Comparison of ENCODE assay signal across 8 mouse cellular contexts in the genomic region with DNA sequence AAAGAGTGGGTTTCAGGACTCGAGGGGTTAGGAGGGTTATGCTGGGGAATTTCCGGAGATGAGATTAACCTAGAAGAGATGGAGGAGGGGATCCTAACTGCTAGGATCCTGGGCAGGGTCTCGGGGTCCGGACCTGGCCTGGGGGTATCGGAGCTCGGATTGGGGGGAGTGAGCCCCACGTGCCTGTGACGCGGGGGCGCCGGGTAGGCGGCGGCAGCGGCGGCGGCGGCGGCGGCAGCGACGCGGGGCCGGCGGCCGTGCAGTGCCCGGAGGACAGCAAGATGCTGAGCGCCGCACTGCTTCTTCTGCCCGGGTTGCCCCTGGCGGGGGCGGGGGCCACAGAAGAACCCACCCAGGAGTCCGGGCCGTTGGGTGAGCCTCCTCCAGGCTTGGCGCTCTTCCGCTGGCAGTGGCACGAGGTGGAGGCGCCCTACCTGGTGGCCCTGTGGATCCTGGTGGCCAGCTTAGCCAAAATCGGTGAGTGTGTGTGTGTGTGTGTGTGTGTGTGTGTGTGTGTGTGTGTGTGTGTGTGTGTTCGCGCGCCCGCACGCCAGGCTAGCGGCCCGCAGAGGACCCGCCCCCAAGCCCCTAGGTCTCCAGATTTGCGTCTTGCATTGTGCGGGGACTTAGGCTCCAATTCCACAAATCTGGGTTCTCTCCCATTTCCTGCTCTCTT. TPM values are rescaled to one million over a fixed set of nuclear protein-coding genes. Genes with fewer than 3 reads are reported as not detected.
A peak's percentile ranks its signal among the peaks of the same experiment; 100 is the strongest.
DNase-seq lines count a peak whose midpoint lies in the region; ATAC-seq lines count a peak whose summit lies in the region.

No protein-coding gene starts in this region.

- peak overlapping the region; percentile 68 for H3K4me2 ChIP-seq in forebrain, embryonic 12.5 days

- DNase-seq in adrenal gland, adult 2 months = peak; percentile 45
- no peak for DNase-seq in adrenal gland, postnatal 4 days (ENCODE audit: low spot score in 2 of 2)
- peak; percentile 40 for DNase-seq in right cerebral cortex, adult 18-20 months
- no peak for DNase-seq in right cerebral cortex, postnatal 36 days (ENCODE audit: low spot score in 2 of 2)
- peak; percentile 75 for DNase-seq in limb, embryonic 10.5 days (ENCODE audit: low spot score)
- DNase-seq in retina, adult 2 months (ENCODE audit: low read depth, low spot score) = peak; percentile 34
- no peak for DNase-seq in urinary bladder, postnatal 14 days (ENCODE audit: low spot score)

- H3K27ac ChIP-seq in forebrain, embryonic 12.5 days = peak overlapping the region; percentile 77
- peak overlapping the region; percentile 88 for H3K27ac ChIP-seq in limb, embryonic 10.5 days

- peaks cover 38% of the 10 kb centered on the region for H3K4me1 ChIP-seq in forebrain, embryonic 12.5 days
- H3K4me1 ChIP-seq in limb, embryonic 10.5 days = peaks cover 54% of the 10 kb centered on the region

- H3K9ac ChIP-seq in forebrain, embryonic 12.5 days = peak overlapping the region; percentile 60

- H3K36me3 ChIP-seq in forebrain, embryonic 12.5 days (replicated peaks) = no peaks in the 10 kb centered on the region
- peaks cover 7% of the 10 kb centered on the region for H3K36me3 ChIP-seq in limb, embryonic 10.5 days

- peaks cover 7% of the 10 kb centered on the region for H3K27me3 ChIP-seq in forebrain, embryonic 12.5 days
- 0 out of 2 replicates have a peak, but pooled peaks cover 6% of the 10 kb centered on the region for H3K27me3 ChIP-seq in limb, embryonic 10.5 days (ENCODE audit: low read depth, poor library complexity, severe bottlenecking)

- WGBS in forebrain, embryonic 12.5 days = under 1% methylated on average over 47 of the region's 48 CpGs
- WGBS in limb, embryonic 10.5 days = under 1% methylated on average over 48 of the region's 48 CpGs

- ATAC-seq in forebrain, embryonic 12.5 days (ENCODE audit: low FRiP score) = peak; percentile 33

- peak overlapping the region; percentile 58 for H3K4me3 ChIP-seq in forebrain, embryonic 12.5 days (replicated peaks)
- peak overlapping the region; percentile 74 for H3K4me3 ChIP-seq in limb, embryonic 10.5 days

- H3K9me3 ChIP-seq in forebrain, embryonic 12.5 days = no peaks in the 10 kb centered on the region
- no peaks in the 10 kb centered on the region for H3K9me3 ChIP-seq in limb, embryonic 10.5 days (replicated peaks)

RNA-seq across cellular contexts. Expression of gene Slc9a5, which starts 0.6 kb away (rescaled TPM):
- under 1 TPM; 0.55 to 0.86 TPM for total RNA-seq in adrenal gland, adult 2 months (2021)
- polyA plus RNA-seq in adrenal gland, adult 2 months (2012; rRNA removed) = 3.3 and 4.1 TPM in 2 replicates
- 1 to 10 TPM; 5.5 to 5.8 TPM for total RNA-seq in adrenal gland, postnatal 4 days (2021)
- polyA plus RNA-seq in forebrain, embryonic 12.5 days (2016; fragmentation: Nextera tagmentation; extraction: Ambion mirVana) = 5.6 and 6.4 TPM in 2 replicates
- 4.5 and 6.3 TPM in 2 replicates for polyA plus RNA-seq in limb, embryonic 10.5 days (2016; fragmentation: Nextera tagmentation; extraction: Ambion mirVana)

RNA-seq across cellular contexts. Expression of gene Fhod1, which starts 1.5 kb away (rescaled TPM):
- 10 to 100 TPM in 1 of 2 experiments, 1 to 10 TPM in 1; 7.6 to 16.5 TPM for total RNA-seq in adrenal gland, adult 2 months (2021)
- polyA plus RNA-seq in adrenal gland, adult 2 months (2012; rRNA removed) = 16.3 and 21.1 TPM in 2 replicates
- 10 to 100 TPM; 17.9 to 18.8 TPM for total RNA-seq in adrenal gland, postnatal 4 days (2021)
- polyA plus RNA-seq in forebrain, embryonic 12.5 days (2016; fragmentation: Nextera tagmentation; extraction: Ambion mirVana) = 1.4 and 1.6 TPM in 2 replicates
- polyA plus RNA-seq in limb, embryonic 10.5 days (2016; fragmentation: Nextera tagmentation; extraction: Ambion mirVana) = 2.2 TPM in 2 replicates

RNA-seq across cellular contexts. Expression of gene Tmem208, which starts 23.1 kb away (rescaled TPM):
- total RNA-seq in adrenal gland, adult 2 months (2021) = 10 to 100 TPM; 53.7 to 71.4 TPM
- 82.8 and 84.1 TPM in 2 replicates for polyA plus RNA-seq in adrenal gland, adult 2 months (2012; rRNA removed)
- 10 to 100 TPM; 48.5 to 49.2 TPM for total RNA-seq in adrenal gland, postnatal 4 days (2021)
- 87.5 and 89.7 TPM in 2 replicates for polyA plus RNA-seq in forebrain, embryonic 12.5 days (2016; fragmentation: Nextera tagmentation; extraction: Ambion mirVana)
- polyA plus RNA-seq in limb, embryonic 10.5 days (2016; fragmentation: Nextera tagmentation; extraction: Ambion mirVana) = 102 and 105 TPM in 2 replicates

RNA-seq across cellular contexts. Expression of gene Lrrc29, which starts 23.2 kb away (rescaled TPM):
- 1 to 10 TPM; 4.3 to 4.4 TPM for total RNA-seq in adrenal gland, adult 2 months (2021)
- 8.8 and 11.1 TPM in 2 replicates for polyA plus RNA-seq in adrenal gland, adult 2 months (2012; rRNA removed)
- total RNA-seq in adrenal gland, postnatal 4 days (2021) = 10 to 100 TPM; 14.3 to 16.3 TPM
- polyA plus RNA-seq in forebrain, embryonic 12.5 days (2016; fragmentation: Nextera tagmentation; extraction: Ambion mirVana) = 0.78 and 1.1 TPM in 2 replicates
- polyA plus RNA-seq in limb, embryonic 10.5 days (2016; fragmentation: Nextera tagmentation; extraction: Ambion mirVana) = 1.4 TPM in 2 replicates

RNA-seq across cellular contexts. Expression of gene Plekhg4, which starts 23.8 kb away (rescaled TPM):
- under 1 TPM; 0.35 to 0.52 TPM for total RNA-seq in adrenal gland, adult 2 months (2021)
- polyA plus RNA-seq in adrenal gland, adult 2 months (2012; rRNA removed) = 0.20 and 0.58 TPM in 2 replicates
- total RNA-seq in adrenal gland, postnatal 4 days (2021) = 1 to 10 TPM in 1 of 2 experiments, under 1 TPM in 1; 0.25 to 1.2 TPM
- 1.2 TPM in 2 replicates for polyA plus RNA-seq in forebrain, embryonic 12.5 days (2016; fragmentation: Nextera tagmentation; extraction: Ambion mirVana)
- 0.28 and 0.74 TPM in 2 replicates for polyA plus RNA-seq in limb, embryonic 10.5 days (2016; fragmentation: Nextera tagmentation; extraction: Ambion mirVana)

Comparison
In these comparisons a context has a peak if more than half of its experiments do, and no peak if none do; other contexts are left out.
1. DNase-seq: peak in adrenal gland, adult 2 months (single experiment), right cerebral cortex, adult 18-20 months (single experiment), limb, embryonic 10.5 days (single experiment) and retina, adult 2 months (single experiment); none in adrenal gland, postnatal 4 days (0 of 2), right cerebral cortex, postnatal 36 days (0 of 2) and urinary bladder, postnatal 14 days (single experiment).